Mouse (Mus musculus) heart, adult 2 months (tissue): ENCODE results near the gene 4632433K11Rik.

ENCODE experiments used
- CTCF ChIP-seq: fragments of 200-600 bp; IDR thresholded peaks from 2 replicates; pipeline ENCODE4 v1.8.1; 2022; ENCODE audit warnings: antibody characterized with exemption, mild to moderate bottlenecking, moderate library complexity
- POLR2A ChIP-seq: fragments of 200-500 bp; IDR thresholded peaks from 2 replicates; pipeline ENCODE4 v1.6.1; 2011; ENCODE audit warnings: mild to moderate bottlenecking, low read depth, low read length, control low read depth; ENCODE audit not compliant: insufficient read depth

- TF ChIP-seq POLR2A: no peak
- no peak for TF ChIP-seq CTCF
Observed at GRCm38 (mm10) chr7:4993999-4994788, 39.7 kb upstream of the 4632433K11Rik start.
